Mouse (Mus musculus): ENCODE results near the gene Rplp0. TPM values are rescaled to one million over a fixed set of nuclear protein-coding genes. Genes with fewer than 3 reads are reported as not detected.

Gene Rplp0
- total RNA-seq, 2 experiments from 2014 or later = 533 to 598 TPM

GRCm38 (mm10) chr5:115525943-115526342 is 33.3 kb upstream of the Rplp0 start:
- intact Hi-C loops (cut with DNase I) = no loop called here
- DNase-seq = no peak

- no peak for DNase-seq
- intact Hi-C loops (cut with DNase I) = no loop called here
These were observed 32.6 kb upstream of the Rplp0 start for GRCm38 (mm10) chr5:115526456-115527202.

GRCm38 (mm10) chr5:115528128-115528527 is 31.1 kb upstream of the Rplp0 start:
- DNase-seq = no peak
- intact Hi-C loops (cut with DNase I) = loop anchor here (2.0 kb wide), 1 partner anchor 17 kb away; no protein-coding TSS in a partner anchor

- no peak for DNase-seq
- intact Hi-C loops (cut with DNase I) = loop anchor here (2.0 kb wide), 1 partner anchor 19 kb away; no protein-coding TSS in a partner anchor
These were observed 29.9 kb upstream of the Rplp0 start for GRCm38 (mm10) chr5:115529364-115529741.

- intact Hi-C loops (cut with DNase I) = loop anchor here (2.0 kb wide), 1 partner anchor 19 kb away; no protein-coding TSS in a partner anchor
- DNase-seq = no peak
These were observed 29.4 kb upstream of the Rplp0 start for GRCm38 (mm10) chr5:115529742-115530446.

- no peak for DNase-seq
- intact Hi-C loops (cut with DNase I) = no loop called here
These were observed 28.8 kb upstream of the Rplp0 start for GRCm38 (mm10) chr5:115530447-115530809.

- intact Hi-C loops (cut with DNase I) = no loop called here
- peak; percentile 81 to 89 for DNase-seq
These were observed 27.5 kb upstream of the Rplp0 start for GRCm38 (mm10) chr5:115531671-115532270.

GRCm38 (mm10) chr5:115534290-115534731 is 25.0 kb upstream of the Rplp0 start:
- intact Hi-C loops (cut with DNase I) = no loop called here

GRCm38 (mm10) chr5:115534856-115535255 is 24.4 kb upstream of the Rplp0 start:
- DNase-seq = no peak
- intact Hi-C loops (cut with DNase I) = no loop called here

More at GRCm38 (mm10) chr5:115534290-115534731, 25.0 kb upstream of the Rplp0 start:
- DNase-seq = peak in 1 of 2 experiments; percentile 73

GRCm38 (mm10) chr5:115535635-115536034 is 23.6 kb upstream of the Rplp0 start:
- intact Hi-C loops (cut with DNase I) = no loop called here
- DNase-seq = peak in 1 of 2 experiments; percentile 52

- intact Hi-C loops (cut with DNase I) = loop anchor here (1.0 kb wide), 1 partner anchor 32 kb away; the partner anchor contains the start of gene Pxn
- no peak for DNase-seq
These were observed 21.1 kb upstream of the Rplp0 start for GRCm38 (mm10) chr5:115538017-115538692.

- peak; percentile 91 to 92 for DNase-seq
- intact Hi-C loops (cut with DNase I) = loop anchor here (1.0 kb wide), 1 partner anchor 32 kb away; the partner anchor contains the start of gene Pxn
These were observed 20.6 kb upstream of the Rplp0 start for GRCm38 (mm10) chr5:115538693-115539043.

GRCm38 (mm10) chr5:115542635-115543384 is 16.5 kb upstream of the Rplp0 start:
- intact Hi-C loops (cut with DNase I) = no loop called here
- no peak for DNase-seq

GRCm38 (mm10) chr5:115543509-115544253 is 15.6 kb upstream of the Rplp0 start:
- intact Hi-C loops (cut with DNase I) = no loop called here
- DNase-seq = peak in 1 of 2 experiments; percentile 54

- DNase-seq = no peak
- intact Hi-C loops (cut with DNase I) = no loop called here
These were observed 14.5 kb upstream of the Rplp0 start for GRCm38 (mm10) chr5:115544655-115545185.

- intact Hi-C loops (cut with DNase I) = no loop called here
- DNase-seq = no peak
These were observed 13.6 kb upstream of the Rplp0 start for GRCm38 (mm10) chr5:115545636-115546035.

- intact Hi-C loops (cut with DNase I) = no loop called here
- no peak for DNase-seq
These were observed 12.7 kb upstream of the Rplp0 start for GRCm38 (mm10) chr5:115546536-115546935.

- intact Hi-C loops (cut with DNase I) = no loop called here
- DNase-seq = no peak
These were observed 12.3 kb upstream of the Rplp0 start for GRCm38 (mm10) chr5:115547014-115547413.

- intact Hi-C loops (cut with DNase I) = no loop called here
- no peak for DNase-seq
These were observed 11.8 kb upstream of the Rplp0 start for GRCm38 (mm10) chr5:115547421-115547820.
